Mouse (Mus musculus): ENCODE results near the gene Nexn. TPM values are rescaled to one million over a fixed set of nuclear protein-coding genes. Genes with fewer than 3 reads are reported as not detected.

The Nexn gene
- polyA plus RNA-seq, 1 experiment, result 10.4 TPM

DNA sequence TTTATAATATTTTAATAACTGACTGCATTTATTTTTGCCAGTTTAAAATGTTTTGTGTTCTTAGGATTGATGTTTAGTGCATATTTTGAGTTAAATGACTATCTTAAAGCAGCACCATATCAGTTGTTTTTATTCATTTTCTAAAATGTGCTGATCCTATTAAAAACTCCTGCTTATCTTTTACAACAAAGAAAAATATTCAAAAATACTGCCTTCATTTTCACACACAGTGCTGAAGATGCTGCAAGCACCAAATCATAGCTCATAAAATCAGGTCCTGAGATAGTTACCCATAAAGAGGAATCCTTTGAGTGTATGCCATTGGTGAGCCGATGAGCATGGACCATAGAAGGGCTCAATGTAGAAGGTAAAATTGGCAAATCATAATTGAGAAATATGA lies 30.9 kb downstream of the Nexn start:
- no peak overlapping the region for H3K27ac ChIP-seq (replicated peaks; ENCODE audit: low read depth, low read length)
- no peaks in the 10 kb centered on the region for H3K4me1 ChIP-seq (ENCODE audit: control insufficient read depth, insufficient read depth, insufficient read length, low read length)
- H3K4me3 ChIP-seq (ENCODE audit: insufficient read depth, low read depth, low read length), result no peak overlapping the region

DNA sequence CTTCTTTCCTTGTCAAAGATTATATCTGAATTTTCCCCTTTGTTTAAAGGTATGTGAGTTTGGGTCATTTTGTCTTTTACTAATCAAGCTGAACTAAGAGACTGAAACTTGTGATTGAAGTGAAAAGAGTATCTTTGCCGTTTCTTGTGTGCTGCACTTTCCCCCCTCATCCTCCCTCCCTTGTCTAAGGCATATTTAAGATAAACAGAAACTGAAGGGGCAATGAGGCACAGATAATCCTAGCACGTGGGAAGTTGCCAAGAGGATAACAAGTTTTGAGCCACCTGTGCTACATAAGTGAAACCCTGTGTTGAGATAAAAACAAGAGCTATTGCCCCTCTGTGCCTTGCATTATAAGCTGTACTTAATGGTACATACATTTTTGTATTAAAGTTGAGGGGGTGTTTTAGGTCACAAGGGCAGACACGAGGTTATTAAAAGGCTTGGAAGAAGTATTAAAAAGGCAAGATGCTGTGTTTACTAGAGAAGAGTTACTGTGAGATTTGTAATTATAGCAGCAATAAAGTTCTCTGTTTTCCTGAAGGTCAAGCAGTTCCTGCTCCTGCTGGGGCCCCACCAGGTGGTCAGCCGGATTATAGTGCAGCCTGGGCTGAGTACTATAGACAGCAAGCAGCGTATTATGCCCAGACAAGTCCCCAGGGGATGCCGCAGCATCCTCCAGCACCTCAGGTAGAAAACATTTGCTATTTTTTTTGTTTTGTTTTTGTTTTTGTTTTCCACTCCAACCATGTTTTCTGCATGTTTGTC lies 34.6 kb downstream of the Nexn start:
- no peak overlapping the region for H3K4me3 ChIP-seq (ENCODE audit: insufficient read depth, low read depth, low read length)
- H3K4me1 ChIP-seq (ENCODE audit: control insufficient read depth, insufficient read depth, insufficient read length, low read length), result no peaks in the 10 kb centered on the region
- H3K27ac ChIP-seq (replicated peaks; ENCODE audit: low read depth, low read length), result no peak overlapping the region

DNA sequence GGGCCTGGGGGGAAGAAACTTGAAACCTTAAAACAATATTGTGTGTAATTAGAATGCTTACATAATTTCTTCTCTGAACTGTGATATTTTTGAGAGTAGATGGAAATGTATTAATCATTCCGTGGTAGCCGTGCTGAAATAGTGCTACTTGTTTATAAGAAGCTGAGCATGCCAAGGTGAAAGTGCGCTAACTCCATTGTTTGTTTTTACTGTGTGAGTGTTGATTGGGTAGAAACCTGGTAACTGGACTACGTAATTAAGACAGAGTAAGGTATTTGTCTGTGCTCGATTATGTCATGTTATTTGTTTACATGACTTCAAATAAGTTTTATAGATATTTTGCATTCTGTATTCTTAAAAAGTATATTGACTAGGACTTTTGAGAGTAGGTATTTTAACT lies 36.9 kb downstream of the Nexn start:
- H3K4me1 ChIP-seq (ENCODE audit: control insufficient read depth, insufficient read depth, insufficient read length, low read length), result no peaks in the 10 kb centered on the region
- H3K4me3 ChIP-seq (ENCODE audit: insufficient read depth, low read depth, low read length), result no peak overlapping the region
- no peak overlapping the region for H3K27ac ChIP-seq (replicated peaks; ENCODE audit: low read depth, low read length)

DNA sequence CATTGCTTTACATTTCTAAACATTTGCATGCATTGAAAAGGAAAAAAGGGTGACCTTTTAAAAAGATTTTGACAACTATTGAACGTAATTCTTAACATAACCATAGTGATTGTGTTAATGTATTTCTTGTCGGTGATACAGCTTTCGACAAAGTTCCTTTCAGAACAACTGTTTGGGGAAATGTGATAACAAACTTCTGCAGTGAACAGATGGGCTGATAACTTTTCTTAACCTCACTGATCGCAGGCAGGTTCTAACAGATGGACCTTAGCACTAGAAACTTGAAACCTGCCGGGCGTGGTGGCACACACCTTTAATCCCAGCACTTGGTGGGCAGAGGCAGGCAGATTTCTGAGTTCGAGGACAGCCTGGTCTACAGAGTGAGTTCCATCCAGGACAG lies 37.3 kb downstream of the Nexn start:
- no peaks in the 10 kb centered on the region for H3K4me1 ChIP-seq (ENCODE audit: control insufficient read depth, insufficient read depth, insufficient read length, low read length)
- no peak overlapping the region for H3K4me3 ChIP-seq (ENCODE audit: insufficient read depth, low read depth, low read length)
- H3K27ac ChIP-seq (replicated peaks; ENCODE audit: low read depth, low read length), result no peak overlapping the region

DNA sequence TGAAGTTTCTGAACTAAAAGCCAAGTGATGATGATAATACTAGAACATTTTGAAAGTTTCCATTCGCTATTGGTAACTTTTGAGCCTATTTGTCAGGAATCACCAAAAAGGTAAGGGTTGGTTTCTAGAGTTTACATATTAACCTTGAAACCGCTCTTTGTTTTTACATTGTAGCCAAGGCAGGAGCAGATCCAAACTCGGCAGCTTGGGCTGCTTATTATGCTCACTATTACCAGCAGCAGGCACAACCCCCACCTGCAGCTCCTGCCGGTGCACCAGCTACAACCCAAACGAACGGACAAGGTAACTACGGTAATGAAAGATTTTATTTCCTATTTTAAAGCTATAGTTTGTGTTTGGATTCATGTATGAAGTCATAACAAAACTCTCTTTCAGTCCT lies 40.2 kb downstream of the Nexn start:
- Histone ChIP-seq H3K27ac (replicated peaks; ENCODE audit: low read depth, low read length) (no peak overlapping the region), H3K4me3 (ENCODE audit: insufficient read depth, low read depth, low read length) (no peak overlapping the region), H3K4me1 (ENCODE audit: control insufficient read depth, insufficient read depth, insufficient read length, low read length) (no peaks in the 10 kb centered on the region)

DNA sequence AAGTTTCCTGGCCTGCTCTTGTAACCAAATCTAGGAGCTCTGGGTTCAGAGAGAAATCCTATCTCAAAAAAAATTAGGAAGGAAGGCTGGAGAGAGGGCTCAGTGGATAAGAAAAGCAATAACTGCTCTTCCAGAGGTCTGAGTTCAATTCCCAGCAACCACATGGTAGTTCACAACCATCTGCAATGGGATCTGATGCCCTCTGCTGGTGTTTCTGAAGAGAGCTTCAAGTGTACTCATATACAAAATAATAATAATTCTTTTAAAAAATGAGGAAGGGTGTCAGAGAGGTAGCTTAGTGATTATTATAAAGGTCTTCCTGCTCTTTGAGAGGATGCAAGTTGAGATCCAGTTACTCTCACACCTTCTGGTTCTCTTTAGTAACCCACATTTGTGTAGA lies 41.2 kb downstream of the Nexn start:
- Histone ChIP-seq H3K27ac (replicated peaks; ENCODE audit: low read depth, low read length) (no peak overlapping the region), H3K4me3 (ENCODE audit: insufficient read depth, low read depth, low read length) (no peak overlapping the region), H3K4me1 (ENCODE audit: control insufficient read depth, insufficient read depth, insufficient read length, low read length) (no peaks in the 10 kb centered on the region)

DNA sequence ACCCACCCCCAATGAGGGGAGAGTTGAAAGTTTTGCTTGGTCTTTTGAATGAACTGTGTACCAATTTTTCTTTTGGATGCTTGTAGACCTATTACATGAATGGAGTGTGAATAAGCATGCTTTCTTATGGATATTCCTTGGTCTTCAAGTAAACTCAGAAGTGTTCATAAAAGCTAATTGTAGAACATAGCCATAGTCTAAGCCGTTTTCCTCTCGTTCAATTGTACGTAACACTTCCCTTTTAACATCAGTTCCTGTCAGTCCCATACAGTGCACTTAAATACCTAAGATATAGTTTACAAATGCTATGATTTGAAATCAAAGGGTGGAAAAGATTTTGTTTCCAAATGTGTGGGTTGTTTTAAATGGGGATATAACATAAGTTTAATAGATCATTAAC lies 52.7 kb downstream of the Nexn start:
- peaks cover 7% of the 10 kb centered on the region for H3K4me1 ChIP-seq (ENCODE audit: control insufficient read depth, insufficient read depth, insufficient read length, low read length)
- no peak overlapping the region for H3K4me3 ChIP-seq (ENCODE audit: insufficient read depth, low read depth, low read length)
- no peak overlapping the region for H3K27ac ChIP-seq (replicated peaks; ENCODE audit: low read depth, low read length)

DNA sequence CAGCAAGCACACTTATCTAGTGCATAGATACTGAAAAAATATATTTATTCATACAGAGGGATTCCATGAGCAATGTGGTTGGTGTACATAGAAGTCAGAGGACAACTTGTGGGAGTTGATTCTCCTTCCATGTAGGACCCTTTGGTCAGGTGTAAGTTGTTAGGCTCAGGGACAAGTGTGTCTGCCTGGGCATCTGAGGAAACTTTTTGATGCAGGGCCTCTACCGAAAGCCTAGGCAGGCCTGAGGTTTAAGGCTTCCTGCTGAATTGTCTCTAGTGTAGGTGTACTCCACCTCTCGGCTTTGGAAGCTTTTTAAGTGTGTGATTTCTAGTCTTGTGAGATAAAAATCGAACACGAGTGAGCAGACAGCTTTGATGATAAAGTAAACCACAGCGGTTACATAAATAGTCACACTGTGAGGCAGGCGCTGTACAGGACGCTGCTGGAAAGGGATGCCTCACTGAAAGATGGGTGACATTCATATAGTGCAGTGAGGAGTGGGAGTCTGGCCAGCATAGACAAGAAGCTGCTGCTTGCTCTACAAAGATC lies 54.3 kb downstream of the Nexn start:
- Histone ChIP-seq H3K4me1 (ENCODE audit: control insufficient read depth, insufficient read depth, insufficient read length, low read length) (peaks cover 7% of the 10 kb centered on the region), H3K27ac (replicated peaks; ENCODE audit: low read depth, low read length) (no peak overlapping the region), H3K4me3 (ENCODE audit: insufficient read depth, low read depth, low read length) (peak overlapping the region; percentile 84)

DNA sequence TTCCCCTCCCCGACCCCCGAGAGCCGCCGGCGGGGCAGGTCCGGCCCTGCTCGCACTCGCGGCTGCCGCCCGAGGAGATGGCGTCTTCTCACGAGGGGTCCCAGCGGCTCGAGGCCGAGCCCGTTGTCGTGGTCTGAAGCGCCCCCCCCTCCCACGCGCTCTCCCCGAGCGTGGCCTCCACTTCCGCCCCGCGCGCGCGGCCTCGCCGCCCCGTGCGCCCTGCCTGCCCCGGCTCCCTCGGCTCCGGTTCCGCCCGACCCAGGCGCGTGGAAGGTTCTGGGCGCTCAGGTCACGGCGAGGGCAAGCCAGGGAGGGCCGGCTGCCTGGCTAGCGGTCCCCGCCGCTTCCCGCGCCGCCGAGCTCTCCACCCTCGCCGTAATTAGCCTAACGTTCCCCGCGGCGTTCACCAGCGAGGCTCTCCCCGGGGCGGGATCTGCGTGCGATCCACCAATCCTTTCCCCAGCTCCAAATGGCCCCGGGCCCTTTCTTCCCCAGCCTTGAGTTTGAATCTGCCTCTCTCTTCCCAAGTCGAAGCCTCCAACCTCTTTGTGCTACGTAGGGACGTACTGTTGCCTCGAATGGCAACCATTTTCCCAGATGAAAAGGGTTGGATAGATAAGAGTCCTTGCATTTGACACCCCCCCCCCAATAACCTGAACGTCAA lies 55.3 kb downstream of the Nexn start:
- peaks cover 7% of the 10 kb centered on the region for H3K4me1 ChIP-seq (ENCODE audit: control insufficient read depth, insufficient read depth, insufficient read length, low read length)
- H3K27ac ChIP-seq (replicated peaks; ENCODE audit: low read depth, low read length), result peak overlapping the region; percentile 92
- H3K4me3 ChIP-seq (ENCODE audit: insufficient read depth, low read depth, low read length), result peak overlapping the region; percentile 84

DNA sequence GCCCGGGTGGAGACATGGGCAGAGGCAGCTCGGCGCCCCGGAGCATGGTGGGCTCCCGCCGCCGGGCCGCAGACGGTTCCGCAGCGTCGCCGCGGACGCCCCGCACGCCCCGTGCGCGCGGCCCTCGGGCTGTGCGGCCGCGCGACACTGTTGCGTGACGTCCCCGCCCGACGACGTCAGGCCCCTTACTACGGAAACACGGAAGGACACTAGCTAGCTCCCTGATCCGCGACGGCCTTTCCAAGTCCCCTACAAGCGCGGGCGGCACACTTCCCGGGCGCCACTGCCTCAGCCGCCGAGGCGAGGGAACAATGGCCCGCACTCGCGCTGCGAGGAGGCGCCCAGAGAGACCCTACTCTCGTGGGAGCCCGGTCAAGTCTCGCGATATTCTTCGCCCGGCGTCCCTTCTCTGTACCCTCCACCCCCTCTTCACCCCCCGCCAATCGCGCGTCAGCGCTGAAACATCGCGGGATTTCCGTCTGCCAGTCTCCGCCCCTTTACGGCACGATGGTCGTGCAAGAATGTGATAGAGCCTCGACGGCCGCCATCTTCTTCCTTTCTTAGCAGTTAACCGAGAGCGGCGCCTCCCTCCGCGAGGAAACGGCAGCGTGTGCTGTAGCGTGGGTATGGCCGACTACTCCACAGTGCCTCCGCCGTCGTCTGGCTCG lies 56.0 kb downstream of the Nexn start, which contains the start of the genes Dnajb4 and Fubp1:
TSS of gene Dnajb4 (minus strand) at position 336 of the 668 bp plus-strand sequence.
TSS of gene Fubp1 (plus strand) at position 456 of the 668 bp plus-strand sequence.
- Histone ChIP-seq H3K4me1 (ENCODE audit: control insufficient read depth, insufficient read depth, insufficient read length, low read length) (peaks cover 7% of the 10 kb centered on the region), H3K4me3 (ENCODE audit: insufficient read depth, low read depth, low read length) (peak within 1 kb of the TSS; percentile 84), H3K27ac (replicated peaks; ENCODE audit: low read depth, low read length) (peak within 1 kb of the TSS; percentile 92)

DNA sequence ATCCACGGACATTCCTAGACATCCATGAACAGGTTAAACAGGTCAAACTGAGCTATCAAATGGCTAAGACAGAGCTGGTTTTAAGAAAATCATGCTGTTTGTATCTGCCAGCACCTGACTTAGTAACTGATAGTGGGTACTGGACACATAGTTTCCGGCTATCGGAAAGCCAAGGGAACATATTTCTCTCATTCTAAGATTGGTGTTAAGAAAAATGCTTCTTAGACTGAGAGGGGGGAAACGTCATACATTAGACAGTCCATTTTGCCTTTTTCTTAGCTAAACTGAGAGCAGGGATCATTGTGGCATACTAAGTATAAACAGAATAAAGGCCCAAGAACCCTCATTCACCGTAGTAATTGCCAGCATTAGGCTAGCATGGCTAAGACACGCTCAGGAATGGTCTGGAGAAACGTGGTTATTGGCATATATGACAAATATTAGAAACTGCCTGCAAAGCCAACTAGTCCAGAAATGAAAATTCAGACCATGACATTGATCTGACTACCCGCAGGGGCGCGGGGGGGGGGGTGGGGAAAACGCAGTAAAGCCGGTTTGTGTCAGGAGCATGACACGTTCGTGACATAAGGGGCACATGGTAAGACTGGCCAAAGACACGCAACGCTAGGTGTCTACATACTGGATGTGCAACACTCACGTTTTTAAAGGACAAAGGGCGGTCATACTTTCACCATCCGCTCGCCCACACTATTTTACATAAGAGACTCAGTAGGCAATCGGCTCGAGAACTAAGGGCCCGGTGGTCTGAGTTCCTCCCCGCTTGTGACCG lies 56.8 kb downstream of the Nexn start:
- Histone ChIP-seq H3K4me3 (ENCODE audit: insufficient read depth, low read depth, low read length) (peak overlapping the region; percentile 73), H3K4me1 (ENCODE audit: control insufficient read depth, insufficient read depth, insufficient read length, low read length) (peaks cover 7% of the 10 kb centered on the region), H3K27ac (replicated peaks; ENCODE audit: low read depth, low read length) (peak overlapping the region; percentile 92)

DNA sequence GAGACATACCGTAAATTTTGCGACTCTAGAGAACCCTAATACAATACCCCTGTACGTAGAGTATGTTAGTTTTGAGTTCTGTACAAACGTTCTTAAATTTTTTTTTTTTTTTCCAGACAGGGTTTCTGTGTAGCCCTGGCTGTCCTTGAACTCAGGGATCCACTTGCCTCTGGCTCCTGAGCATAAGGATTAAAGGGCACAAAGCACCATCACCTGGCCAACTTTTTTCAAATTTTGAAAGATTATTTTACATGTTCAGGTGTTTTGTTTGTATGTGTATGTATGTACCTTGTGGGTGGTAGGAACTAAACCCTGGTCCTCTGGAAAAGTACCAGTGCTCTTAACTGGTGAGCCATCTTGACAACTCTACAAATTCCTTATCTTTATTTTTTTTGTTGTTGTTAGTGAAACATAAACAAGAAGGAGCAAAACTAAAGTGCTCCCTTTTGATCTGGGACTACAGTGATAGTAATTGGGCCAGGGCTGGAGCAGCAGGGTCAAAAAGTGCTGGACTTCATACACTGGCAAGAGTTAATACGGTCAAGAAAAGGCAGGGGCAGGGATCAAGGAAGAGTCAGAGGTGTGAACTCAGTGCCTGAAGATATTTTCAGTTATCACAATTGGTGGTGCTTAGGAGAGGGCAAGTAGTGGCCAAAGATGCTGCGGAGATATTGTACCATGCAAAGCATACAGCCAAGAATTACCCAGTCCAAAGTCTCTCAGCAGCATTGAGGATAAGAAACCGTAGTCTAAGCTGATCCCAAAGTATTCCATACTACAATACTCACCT lies 57.9 kb downstream of the Nexn start:
- Histone ChIP-seq H3K27ac (replicated peaks; ENCODE audit: low read depth, low read length) (no peak overlapping the region), H3K4me1 (ENCODE audit: control insufficient read depth, insufficient read depth, insufficient read length, low read length) (peaks cover 7% of the 10 kb centered on the region), H3K4me3 (ENCODE audit: insufficient read depth, low read depth, low read length) (peak overlapping the region; percentile 9; the same call in 1 of the 2 replicates)

DNA sequence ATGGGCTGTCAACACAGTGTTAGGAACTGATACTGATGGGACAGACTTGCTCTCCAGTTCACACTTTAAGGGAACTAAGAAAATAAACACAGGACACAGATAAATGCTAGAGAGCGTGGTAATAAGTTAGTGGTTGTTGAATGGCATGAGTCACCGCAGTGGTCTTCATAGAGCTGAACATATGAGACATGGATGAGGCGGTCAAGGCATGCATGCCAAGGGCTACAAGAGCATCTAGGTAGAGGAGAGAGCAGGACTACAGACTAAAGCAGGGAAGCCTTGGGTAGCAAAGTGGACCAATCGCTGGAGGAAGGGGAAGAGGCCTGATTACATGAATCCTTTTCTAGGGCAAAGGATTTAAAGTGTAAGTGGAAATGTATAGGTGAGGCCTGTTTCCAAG lies 59.0 kb downstream of the Nexn start:
- H3K4me3 ChIP-seq (ENCODE audit: insufficient read depth, low read depth, low read length), result no peak overlapping the region
- no peak overlapping the region for H3K27ac ChIP-seq (replicated peaks; ENCODE audit: low read depth, low read length)
- peaks cover 3% of the 10 kb centered on the region for H3K4me1 ChIP-seq (ENCODE audit: control insufficient read depth, insufficient read depth, insufficient read length, low read length)

DNA sequence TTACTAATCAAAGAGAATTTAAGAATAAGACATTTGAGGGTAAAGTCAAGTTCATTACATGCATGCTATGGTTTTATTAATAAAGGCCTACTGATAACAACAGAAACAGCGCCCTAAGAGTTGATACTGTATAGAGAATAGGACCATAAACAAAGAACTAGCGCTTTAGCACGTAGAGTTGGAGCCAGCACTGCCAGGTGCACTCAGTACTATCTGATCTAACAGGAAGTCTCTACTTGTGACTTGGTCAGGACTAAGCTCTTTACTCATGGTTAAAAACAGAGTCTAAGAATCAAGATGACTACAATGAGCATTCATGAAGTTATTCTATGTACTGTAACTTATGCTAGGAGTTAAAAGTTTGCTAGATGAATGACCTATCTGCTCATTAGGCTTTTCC lies 61.6 kb downstream of the Nexn start:
- Histone ChIP-seq H3K27ac (replicated peaks; ENCODE audit: low read depth, low read length) (no peak overlapping the region), H3K4me3 (ENCODE audit: insufficient read depth, low read depth, low read length) (no peak overlapping the region), H3K4me1 (ENCODE audit: control insufficient read depth, insufficient read depth, insufficient read length, low read length) (no peaks in the 10 kb centered on the region; the same call in 1 of the 2 replicates)

Data from brown adipose tissue, adult 24 weeks (tissue).